Mouse (Mus musculus): ENCODE measurements around the gene Btbd35f29.
"Not testable (repeated sequence)": the region's sequence is repeated elsewhere in the genome, so short reads cannot be mapped to it uniquely, and the experiment has no call there.

Gene Btbd35f29

DNA sequence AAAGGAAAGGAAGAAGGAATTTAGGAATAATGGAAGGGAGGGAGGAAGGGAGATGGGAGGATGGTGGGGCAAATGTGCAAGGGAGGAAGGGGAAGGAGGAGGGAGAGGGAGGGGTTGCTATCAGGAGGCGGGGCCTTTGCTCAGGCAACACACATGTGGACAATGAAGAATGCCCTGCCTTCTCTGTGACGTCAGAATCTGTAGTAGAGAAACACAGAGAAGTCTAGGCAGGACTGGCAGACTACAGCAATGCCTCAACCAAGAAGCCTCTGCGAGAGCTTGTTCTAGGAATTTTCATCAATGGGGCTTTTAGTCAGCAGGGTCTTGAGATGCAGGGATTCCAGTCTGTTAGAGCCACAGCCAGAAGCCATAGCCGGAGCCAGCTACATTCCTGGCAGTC is at the start of gene Btbd35f29:
TSS of gene Btbd35f29 (plus strand) at position 301 of the 400 bp plus-strand sequence.
- DNase-seq (ENCODE audit: low spot score), result not testable (repeated sequence)

DNA sequence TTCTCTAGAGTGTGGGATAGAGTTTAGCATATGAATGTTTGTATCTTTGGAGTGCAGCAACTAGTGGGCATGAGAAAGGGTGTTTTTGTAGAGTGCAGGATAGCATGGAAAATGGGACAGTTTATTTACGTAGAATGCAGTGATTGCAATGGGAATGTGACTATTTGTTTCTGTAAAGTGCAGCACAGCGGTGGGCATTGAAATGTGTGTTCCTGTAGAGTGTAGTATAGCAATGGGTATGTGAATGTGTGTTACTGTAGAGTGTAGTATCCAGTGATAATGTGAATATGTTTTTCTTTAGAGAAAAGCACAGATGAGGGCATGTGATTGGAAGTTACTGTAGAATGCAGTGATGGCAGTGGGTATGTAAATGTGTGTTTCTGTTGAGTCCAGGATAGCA is 23.9 kb downstream of the Btbd35f29 start:
- DNase-seq (ENCODE audit: low spot score), result not testable (repeated sequence)

DNA sequence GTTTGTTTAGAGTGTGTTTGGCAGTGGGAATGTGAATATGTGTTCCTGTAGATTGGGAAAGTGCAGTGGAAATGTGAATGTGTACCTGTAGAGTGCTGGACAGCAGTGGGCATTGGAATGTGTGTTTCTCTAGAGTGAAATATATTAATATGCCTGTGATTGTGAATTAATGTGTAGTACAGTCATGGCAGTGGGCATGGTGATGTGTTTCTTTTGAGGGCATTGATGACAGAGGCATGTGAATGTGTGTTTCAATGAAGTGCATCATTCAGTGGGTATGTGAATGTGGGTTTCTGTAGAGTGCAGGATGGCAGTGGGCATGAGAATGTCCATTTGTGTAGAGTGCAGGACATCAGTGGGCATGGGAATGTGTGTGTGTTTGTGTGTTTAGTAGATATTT is 27.7 kb downstream of the Btbd35f29 start:
- DNase-seq (ENCODE audit: low spot score), result not testable (repeated sequence)

DNA sequence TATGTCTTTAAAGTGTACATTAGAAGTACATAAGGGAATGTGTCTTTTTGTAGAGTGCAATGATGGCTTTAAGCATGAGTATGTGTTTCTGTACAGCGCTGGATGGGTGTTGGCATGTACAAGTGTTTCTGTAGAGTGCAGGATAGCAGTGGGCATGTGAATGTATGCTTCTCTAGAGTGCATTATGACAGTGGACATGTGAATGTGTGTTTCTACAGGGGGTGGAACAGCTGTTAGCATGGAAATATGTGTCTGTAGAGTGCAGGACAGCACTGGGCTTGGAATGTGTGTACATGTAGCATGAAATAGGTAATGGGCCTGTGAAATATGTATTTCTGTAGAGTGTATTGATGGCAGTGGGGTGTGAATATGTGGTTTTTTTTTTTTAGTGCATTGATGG is 28.4 kb downstream of the Btbd35f29 start:
- DNase-seq (ENCODE audit: low spot score), result not testable (repeated sequence)

DNA sequence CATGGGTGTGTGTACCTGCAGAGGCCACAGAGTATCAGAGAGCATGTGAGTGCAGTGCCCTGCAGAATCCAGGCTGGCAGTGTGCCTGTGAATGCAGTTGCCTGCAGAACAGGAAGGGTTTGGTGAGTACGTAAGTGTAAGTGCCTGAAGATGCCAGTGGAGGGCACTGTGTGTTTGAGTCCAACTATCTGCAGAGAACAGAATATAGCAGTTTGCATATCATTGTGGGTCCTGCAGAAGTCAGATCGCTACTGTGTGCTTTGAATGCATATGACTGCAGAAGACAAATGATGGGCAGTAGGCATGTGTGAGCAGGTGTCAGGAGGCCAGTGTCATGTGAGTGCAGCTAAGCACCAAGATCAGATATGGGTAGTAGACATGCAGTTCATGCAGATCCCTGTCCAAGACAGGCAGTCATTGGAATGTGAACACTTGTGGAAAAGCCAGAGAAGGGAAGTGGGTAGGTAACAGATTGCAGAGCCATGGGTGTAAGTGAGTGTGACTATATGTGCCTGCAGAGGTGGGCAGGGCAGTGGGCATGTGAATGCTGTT is 41.1 kb downstream of the Btbd35f29 start:
- not testable (repeated sequence) for DNase-seq (ENCODE audit: low spot score)

DNA sequence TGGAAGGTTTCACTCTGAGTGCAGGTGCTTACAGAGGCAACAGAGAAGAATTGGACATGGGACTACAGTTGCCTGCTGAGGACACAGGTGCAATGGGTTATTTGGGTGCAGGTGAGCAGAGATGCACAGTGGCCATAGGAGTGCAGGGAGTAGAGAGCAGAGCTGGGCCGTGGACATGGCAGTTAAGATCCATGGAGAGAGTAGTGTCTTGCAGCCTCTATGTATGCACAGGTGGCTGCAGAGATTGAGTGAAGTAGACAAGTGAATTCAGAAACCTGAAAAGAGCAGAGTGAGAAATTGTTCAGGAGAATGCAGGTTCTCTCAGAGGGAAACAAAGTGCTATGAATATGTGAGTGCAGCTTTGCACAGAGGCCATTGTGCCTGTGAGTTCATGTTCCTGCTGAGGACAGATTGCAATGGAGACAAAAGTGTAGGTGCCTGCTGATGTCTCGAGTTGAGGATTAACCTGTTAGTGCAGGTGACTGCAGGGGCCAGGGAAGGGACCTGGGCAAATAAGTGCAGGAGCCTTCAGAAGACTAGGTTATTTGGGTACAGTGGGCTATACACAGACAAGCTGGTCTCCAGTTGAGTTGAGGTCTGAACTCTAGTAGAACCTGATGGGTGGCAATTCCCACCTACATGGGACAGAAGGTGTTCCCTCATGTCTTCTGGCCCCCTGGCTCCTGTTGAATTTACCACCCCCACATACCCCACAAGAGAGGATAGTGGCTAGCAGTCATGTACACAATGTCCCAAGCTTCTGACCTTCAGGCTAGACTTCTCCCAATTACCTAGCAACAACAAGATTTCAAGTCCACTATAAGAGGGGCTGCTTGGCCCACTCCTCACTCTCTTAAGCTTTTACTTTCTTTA is 42.2 kb downstream of the Btbd35f29 start:
- not testable (repeated sequence) for DNase-seq (ENCODE audit: low spot score)

DNA sequence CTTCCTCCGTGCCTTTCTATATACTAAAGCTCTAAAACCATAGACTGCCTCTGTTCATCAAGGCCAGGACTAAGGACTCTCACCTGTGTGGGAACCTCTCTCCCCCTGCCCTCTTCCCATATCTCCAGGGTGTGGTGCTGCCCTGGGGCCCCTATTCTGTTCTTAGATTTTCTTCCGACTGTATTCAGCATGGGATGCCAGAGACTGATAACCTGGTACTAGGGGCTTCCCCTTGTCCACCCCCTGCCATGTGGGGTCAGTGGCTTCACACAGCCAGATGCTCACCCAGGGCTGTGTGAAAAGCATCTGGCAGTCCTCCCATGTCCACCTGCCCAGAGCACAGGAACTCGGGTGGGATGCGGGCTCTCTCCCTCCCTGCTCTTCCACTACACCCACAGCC is 43.1 kb downstream of the Btbd35f29 start:
- DNase-seq (ENCODE audit: low spot score), result not testable (repeated sequence)

DNA sequence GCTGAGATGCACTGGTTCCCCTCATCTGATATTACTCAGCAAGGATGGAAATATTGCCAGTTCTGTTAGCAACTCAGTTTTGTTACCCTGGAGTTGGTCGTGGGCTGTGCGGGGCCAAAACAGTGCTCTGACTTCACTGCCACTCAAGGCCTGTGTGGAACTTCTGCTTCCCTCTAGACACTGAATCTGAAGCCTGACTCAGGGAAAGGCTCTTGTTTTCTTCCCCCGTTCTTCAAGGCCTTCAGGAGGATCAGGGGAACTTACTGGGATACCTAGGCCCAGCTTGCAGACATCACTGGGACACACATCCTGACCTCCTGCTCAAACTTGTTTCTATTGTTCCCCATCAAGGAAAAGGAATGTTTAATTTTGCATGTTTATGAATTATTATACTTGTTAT is 45.2 kb downstream of the Btbd35f29 start:
- DNase-seq (ENCODE audit: low spot score), result not testable (repeated sequence)

DNA sequence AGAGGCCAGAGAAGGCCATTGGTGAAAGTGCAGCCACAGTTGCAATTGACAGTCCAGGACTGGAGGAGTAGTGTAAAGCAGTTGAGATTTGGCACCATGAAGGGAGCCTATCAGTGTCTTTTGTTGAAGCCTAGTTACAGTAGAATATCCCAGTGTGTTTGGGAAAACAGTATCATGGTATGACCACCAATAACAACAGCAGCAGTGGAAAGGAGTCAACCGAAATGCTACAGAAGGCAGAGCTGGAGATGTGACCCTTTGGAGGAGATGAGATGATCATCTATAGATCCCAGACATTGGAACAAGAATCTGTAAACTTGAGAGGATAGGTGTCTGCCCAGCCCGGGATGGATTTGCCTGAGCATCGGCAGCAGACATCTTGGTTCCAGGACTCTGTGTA is 47.7 kb downstream of the Btbd35f29 start:
- DNase-seq (ENCODE audit: low spot score), result not testable (repeated sequence)
